Mouse (Mus musculus) midbrain, embryonic 13.5 days (tissue): ENCODE measurements around the gene Vmn1r202. TPM values are rescaled to one million over a fixed set of nuclear protein-coding genes. Genes with fewer than 3 reads are reported as not detected.
"Not testable (repeated sequence)": the region's sequence is repeated elsewhere in the genome, so short reads cannot be mapped to it uniquely, and the experiment has no call there.

Experiments used
- ATAC-seq: fragments of 200-750 bp; cut with Nextera tagmentation; 2 replicates; pipeline ENCODE4 v1.8.0; 2017; ENCODE audit warnings: mild to moderate bottlenecking, moderate TSS enrichment, moderate library complexity
- H3K27ac ChIP-seq: fragments of 300-500 bp; sonication (generic); 2 replicates; pipeline ENCODE4 v1.5.1; 2015; ENCODE audit warnings: inconsistent platforms, mild to moderate bottlenecking, moderate library complexity
- H3K27me3 ChIP-seq: fragments of 300-500 bp; sonication (generic); 2 replicates; pipeline ENCODE4 v1.6.1; 2015; ENCODE audit warnings: mild to moderate bottlenecking, inconsistent platforms
- H3K36me3 ChIP-seq: fragments of 300-500 bp; sonication (generic); 2 replicates; pipeline ENCODE4 v1.6.1; 2015; ENCODE audit warnings: mild to moderate bottlenecking, inconsistent platforms
- H3K4me1 ChIP-seq: fragments of 300-500 bp; sonication (generic); replicated peaks from 2 replicates; pipeline ENCODE4 v1.6.1; 2015; ENCODE audit warnings: inconsistent platforms
- H3K4me2 ChIP-seq: fragments of 300-500 bp; sonication (generic); replicated peaks from 2 replicates; pipeline ENCODE4 v1.6.1; 2015; ENCODE audit warnings: moderate library complexity, mild to moderate bottlenecking, inconsistent platforms
- H3K4me3 ChIP-seq: fragments of 300-500 bp; sonication (generic); replicated peaks from 2 replicates; pipeline ENCODE4 v1.5.1; 2015; ENCODE audit warnings: mild to moderate bottlenecking, inconsistent platforms
- H3K9ac ChIP-seq: fragments of 300-500 bp; sonication (generic); replicated peaks from 2 replicates; pipeline ENCODE4 v1.6.1; 2015; ENCODE audit warnings: mild to moderate bottlenecking, inconsistent platforms
- H3K9me3 ChIP-seq: fragments of 300-500 bp; sonication (generic); 2 replicates; pipeline ENCODE4 v1.6.1; 2016; ENCODE audit warnings: mild to moderate bottlenecking, inconsistent platforms
- WGBS: fragments of 180-500 bp; shearing (Covaris S2); methylation state at CpG from one replicate; pipeline ENCODE4 v1.1.7; 2015; 5-methylcytosine and 5-hydroxymethylcytosine counted together
- polyA plus RNA-seq: library from polyadenylated mRNA; unstranded; fragments of >200 nt; fragmentation: Nextera tagmentation; extraction: Ambion mirVana; gene quantifications from 2 replicates; pipeline ENCODE4 v1.2.1, GENCODE M21; 2015

Vmn1r202 gene
- not detected in 2 replicates for polyA plus RNA-seq

DNA sequence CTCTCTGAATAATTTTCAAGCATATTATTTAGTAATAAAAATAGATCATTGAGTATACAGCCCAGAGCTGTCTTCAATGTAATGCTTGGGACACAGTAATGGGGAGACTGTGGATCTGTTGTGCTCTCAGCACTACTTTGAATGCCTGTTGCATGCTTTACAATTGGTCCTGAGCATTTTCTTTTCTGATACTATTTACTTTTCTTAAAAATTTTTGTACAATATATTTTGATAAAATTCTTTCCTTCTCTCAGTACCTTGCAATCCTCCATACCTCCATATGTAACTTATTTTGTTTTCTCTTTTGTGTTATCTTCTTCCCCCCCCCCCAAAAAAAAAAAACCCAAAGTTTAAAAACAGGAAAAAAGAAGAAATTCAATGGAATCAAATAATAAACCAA lies at the start of gene Vmn1r202:
Vmn1r202 (minus strand) TSS at position 101 of the 400 bp plus-strand sequence.
- Histone ChIP-seq H3K4me3 (no peak within 1 kb of the TSS), H3K36me3 (no peaks in the 10 kb centered on the region), H3K27ac (no peak within 1 kb of the TSS), H3K9ac (no peak within 1 kb of the TSS), H3K9me3 (no peaks in the 10 kb centered on the region), H3K4me1 (no peaks in the 10 kb centered on the region), H3K4me2 (no peak within 1 kb of the TSS), H3K27me3 (no peaks in the 10 kb centered on the region)
- no peak for ATAC-seq

DNA sequence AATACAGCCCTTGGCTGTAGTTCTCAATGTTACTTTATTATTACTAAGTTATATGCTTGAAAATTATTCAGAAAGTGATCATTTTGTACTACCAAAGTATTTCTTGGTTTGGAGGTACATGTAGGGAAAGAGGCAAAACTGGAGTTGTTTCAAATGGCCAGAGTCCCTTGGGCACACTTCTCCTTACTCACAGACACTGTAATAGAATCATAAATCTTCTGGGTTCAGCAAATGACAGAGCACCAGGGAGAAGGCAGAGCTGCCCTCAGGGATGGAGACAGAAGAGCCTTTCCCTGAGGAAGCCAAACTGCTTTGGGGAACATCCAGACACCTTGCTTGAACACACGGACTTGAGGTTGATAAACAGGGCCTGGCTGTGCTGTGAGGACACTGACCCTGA lies 47.7 kb upstream of the Vmn1r202 start, which contains the start of gene Vmn1r204:
Vmn1r204 (plus strand) TSS at position 301 of the 400 bp plus-strand sequence.
- not testable (repeated sequence) for H3K36me3 ChIP-seq, H3K4me2 ChIP-seq, ATAC-seq, H3K4me1 ChIP-seq, H3K27ac ChIP-seq, H3K9me3 ChIP-seq, H3K9ac ChIP-seq, H3K27me3 ChIP-seq, H3K4me3 ChIP-seq
- WGBS, result 64% methylated on average over 1 of the region's 1 CpGs

- ATAC-seq, result no peak
- Histone ChIP-seq H3K4me2 (no peak within 1 kb of the TSS), H3K9ac (no peak within 1 kb of the TSS), H3K9me3 (no peaks in the 10 kb centered on the region), H3K4me3 (no peak within 1 kb of the TSS), H3K36me3 (no peaks in the 10 kb centered on the region), H3K27ac (no peak within 1 kb of the TSS), H3K27me3 (no peaks in the 10 kb centered on the region), H3K4me1 (no peaks in the 10 kb centered on the region)
These were observed 12.6 kb upstream of the Vmn1r202 start, which contains the start of gene Vmn1r203 for GRCm38 (mm10) chr13:22517814-22518213. Gene Vmn1r203 (plus strand): TSS chr13:22518114.

GRCm38 (mm10) chr13:22502431-22502830 lies 2.8 kb downstream of the Vmn1r202 start:
- no peak for ATAC-seq
- Histone ChIP-seq H3K4me3 (no peak overlapping the region), H3K36me3 (no peaks in the 10 kb centered on the region), H3K27ac (no peak overlapping the region), H3K4me2 (no peak overlapping the region), H3K4me1 (no peaks in the 10 kb centered on the region), H3K9ac (no peak overlapping the region), H3K9me3 (no peaks in the 10 kb centered on the region), H3K27me3 (no peaks in the 10 kb centered on the region)
- 40% methylated on average over 3 of the region's 3 CpGs for WGBS

GRCm38 (mm10) chr13:22471623-22472022 lies 33.6 kb downstream of the Vmn1r202 start, which contains the start of gene Vmn1r201:
Gene Vmn1r201 (plus strand): TSS chr13:22471923.
- Histone ChIP-seq H3K36me3 (no peaks in the 10 kb centered on the region), H3K9me3 (no peaks in the 10 kb centered on the region), H3K4me3 (no peak within 1 kb of the TSS), H3K27ac (no peak within 1 kb of the TSS), H3K4me1 (no peaks in the 10 kb centered on the region), H3K27me3 (no peaks in the 10 kb centered on the region), H3K9ac (no peak within 1 kb of the TSS), H3K4me2 (no peak within 1 kb of the TSS)
- no peak for ATAC-seq
- 68% methylated on average over 1 of the region's 1 CpGs for WGBS

DNA sequence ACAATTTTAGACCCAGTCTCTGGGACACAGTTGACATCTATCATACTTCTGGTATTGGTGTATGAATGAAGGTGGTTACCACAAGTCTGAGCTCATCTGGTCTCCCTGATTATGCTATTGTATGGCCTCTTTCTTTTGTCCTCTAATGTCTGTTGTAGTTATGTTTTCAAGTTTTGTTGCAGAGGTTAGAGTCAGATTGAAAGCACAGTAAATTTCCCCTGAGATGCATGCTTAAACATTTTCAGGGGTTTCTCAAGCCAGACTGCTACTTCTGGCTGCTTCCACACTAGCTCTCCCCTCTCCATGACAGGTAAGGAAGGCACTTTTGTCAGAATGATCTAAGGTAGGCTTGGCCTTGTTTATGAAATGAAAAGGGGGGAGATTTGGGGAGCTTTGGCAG lies 50.0 kb downstream of the Vmn1r202 start:
- Histone ChIP-seq H3K27ac (no peak overlapping the region), H3K9me3 (no peaks in the 10 kb centered on the region)

More for the DNA sequence above, 50.0 kb downstream of the Vmn1r202 start:
- H3K9ac ChIP-seq, result no peak overlapping the region
- H3K36me3 ChIP-seq, result no peaks in the 10 kb centered on the region
- no peak overlapping the region for H3K4me2 ChIP-seq
- H3K4me3 ChIP-seq, result no peak overlapping the region
- no peaks in the 10 kb centered on the region for H3K27me3 ChIP-seq
- no peak for ATAC-seq
- H3K4me1 ChIP-seq, result no peaks in the 10 kb centered on the region

Other genes with a start within 250 kb of the Vmn1r202 start
- gene Vmn1r195, start 234.9 kb downstream of the Vmn1r202 start, polyA plus RNA-seq, result not detected in 2 replicates
- gene Vmn1r196, start 215.5 kb downstream of the Vmn1r202 start, polyA plus RNA-seq, result not detected in 2 replicates
- not detected in 2 replicates for gene Vmn1r197, start 180.8 kb downstream of the Vmn1r202 start, polyA plus RNA-seq
- not detected in 2 replicates for gene Vmn1r198, start 155.0 kb downstream of the Vmn1r202 start, polyA plus RNA-seq
- not detected in 2 replicates for gene Vmn1r199, start 125.6 kb downstream of the Vmn1r202 start, polyA plus RNA-seq
- gene Vmn1r200, start 115.0 kb downstream of the Vmn1r202 start, polyA plus RNA-seq, result 0.05 TPM in 1 of 2 replicates, not detected in the other
- gene Vmn1r201, start 33.5 kb downstream of the Vmn1r202 start, polyA plus RNA-seq, result not detected in 2 replicates
- not detected in 2 replicates for gene Vmn1r203, start 12.7 kb upstream of the Vmn1r202 start, polyA plus RNA-seq
- gene Vmn1r204, start 47.8 kb upstream of the Vmn1r202 start, polyA plus RNA-seq, result not detected in 2 replicates
- gene Vmn1r205, start 87.6 kb upstream of the Vmn1r202 start, polyA plus RNA-seq, result not detected in 2 replicates
- not detected in 2 replicates for gene Vmn1r206, start 118.9 kb upstream of the Vmn1r202 start, polyA plus RNA-seq
- not detected in 2 replicates for gene Vmn1r207-ps, start 224.2 kb upstream of the Vmn1r202 start, polyA plus RNA-seq